Mouse (Mus musculus) gastrocnemius, postnatal 10 days (tissue): ENCODE results near the gene Osgin1. TPM values are rescaled to one million over a fixed set of nuclear protein-coding genes. Genes with fewer than 3 reads are reported as not detected.
A peak's percentile ranks its signal among the peaks of the same experiment; 100 is the strongest.

Source experiments
- DNase-seq: peaks from one replicate; pipeline ENCODE4 v3.0.0; 2021; ENCODE audit warnings: mixed read lengths
- total RNA-seq, 2 experiments: library from RNA; stranded (reverse); gene quantifications; 2 replicates each; pipeline ENCODE4 v1.2.3; 2021

Osgin1 gene
- total RNA-seq, 2 experiments from 2014 or later: 2.5 to 5.0 TPM

DNA sequence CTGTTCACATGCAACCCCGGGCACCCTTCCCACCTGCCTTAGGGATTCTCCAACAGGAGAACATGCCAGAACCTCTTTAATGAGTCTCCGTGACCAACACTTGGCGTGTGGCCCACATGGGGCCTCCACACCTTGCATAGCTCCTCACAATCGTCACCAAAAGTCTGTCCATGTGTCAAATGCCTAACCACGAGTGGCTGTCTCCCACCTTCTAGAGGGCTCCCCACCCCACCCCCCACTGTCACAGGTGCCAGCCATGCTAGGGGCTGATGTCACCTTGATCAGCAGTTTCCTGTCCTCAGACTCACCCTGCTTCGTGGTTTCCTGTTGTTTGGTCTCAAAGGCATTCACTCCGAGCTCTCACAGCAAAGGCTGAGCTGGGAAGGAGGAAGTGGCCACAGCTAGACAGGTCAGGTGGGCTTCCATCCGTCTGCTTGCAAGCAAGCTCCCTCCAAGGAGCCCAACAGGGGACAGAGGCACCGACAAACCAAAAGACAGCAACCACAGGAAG, 10.2 kb upstream of the Osgin1 start:
- no peak for DNase-seq

- no peak for DNase-seq
Observed at GRCm38 (mm10) chr8:119424199-119424733, 9.7 kb upstream of the Osgin1 start.

GRCm38 (mm10) chr8:119424740-119425139, 9.2 kb upstream of the Osgin1 start:
- DNase-seq: no peak

DNA sequence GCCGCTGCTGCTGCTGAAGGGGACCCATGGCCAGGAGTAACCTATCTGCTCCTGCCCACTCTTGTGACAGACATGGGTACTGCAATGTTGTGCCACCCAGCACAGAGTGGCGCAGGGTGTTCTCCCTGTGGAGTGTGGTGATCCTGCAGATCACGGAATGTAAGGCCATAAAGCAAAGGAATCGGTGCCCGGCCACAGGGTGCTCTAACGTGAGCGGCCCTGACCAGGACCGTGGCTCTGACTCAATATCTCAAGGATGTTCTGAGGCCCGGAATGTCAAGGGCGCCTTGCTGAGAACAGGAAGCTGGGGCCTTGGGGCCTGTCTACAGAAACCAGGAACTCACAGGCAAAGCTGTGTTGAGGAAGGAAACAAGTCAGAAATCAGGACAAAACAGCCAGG, 8.4 kb upstream of the Osgin1 start:
- DNase-seq: no peak

- DNase-seq: no peak
Observed at GRCm38 (mm10) chr8:119426069-119426735, 7.7 kb upstream of the Osgin1 start.

DNA sequence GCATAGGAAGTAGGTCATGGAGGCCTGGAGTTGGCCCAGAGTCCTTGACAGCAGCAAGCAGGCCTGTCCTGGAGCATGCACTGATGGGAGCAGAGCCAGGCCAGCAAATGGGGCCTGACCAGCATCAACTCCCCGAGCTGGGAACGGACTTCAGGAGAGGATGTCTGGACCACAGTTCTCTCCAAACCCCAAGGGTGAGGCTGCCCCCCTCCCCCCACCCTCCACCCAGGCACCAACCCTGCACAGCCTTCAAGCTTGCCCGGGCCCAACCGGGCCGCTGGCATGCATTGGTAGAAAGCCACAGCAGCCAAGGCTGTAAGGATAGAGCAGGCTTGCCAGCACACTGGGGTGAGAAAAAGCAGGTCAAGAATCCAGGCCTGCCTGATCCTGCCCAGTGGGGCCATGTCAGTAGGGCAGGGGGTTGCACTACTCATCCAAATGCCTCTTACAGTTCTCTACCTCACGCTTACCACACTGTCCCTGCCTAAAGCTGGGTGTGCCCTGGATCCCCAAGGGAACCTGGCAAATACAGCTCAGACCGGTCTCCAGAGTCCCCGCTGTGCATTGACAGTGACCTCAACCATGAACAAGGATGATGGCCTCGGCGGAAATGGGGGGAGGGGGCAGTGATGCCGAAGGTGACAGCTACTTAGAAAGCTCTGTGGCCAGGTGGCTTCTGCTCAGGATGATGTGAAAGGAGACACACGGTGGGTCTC, 6.1 kb upstream of the Osgin1 start:
- peak; percentile 57 for DNase-seq

DNA sequence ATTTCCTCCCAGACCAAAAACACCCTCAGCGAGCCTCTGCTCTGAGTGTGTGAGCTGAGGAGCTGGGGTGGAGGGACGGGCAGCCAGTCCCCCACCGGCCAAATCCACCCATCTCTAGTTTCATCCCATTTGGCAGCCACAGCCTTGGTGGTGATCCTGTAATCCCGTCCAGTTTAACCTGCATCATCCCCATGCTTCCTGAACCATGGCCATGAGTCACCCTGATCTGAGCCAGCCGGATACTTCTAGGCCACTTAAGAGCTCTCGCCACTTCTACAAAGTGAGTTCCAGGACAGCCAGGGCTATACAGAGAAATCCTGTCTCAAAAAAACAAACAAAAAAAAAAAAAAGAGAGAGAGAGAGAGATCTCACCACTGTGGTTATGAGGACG, 5.6 kb upstream of the Osgin1 start:
- no peak for DNase-seq

DNA sequence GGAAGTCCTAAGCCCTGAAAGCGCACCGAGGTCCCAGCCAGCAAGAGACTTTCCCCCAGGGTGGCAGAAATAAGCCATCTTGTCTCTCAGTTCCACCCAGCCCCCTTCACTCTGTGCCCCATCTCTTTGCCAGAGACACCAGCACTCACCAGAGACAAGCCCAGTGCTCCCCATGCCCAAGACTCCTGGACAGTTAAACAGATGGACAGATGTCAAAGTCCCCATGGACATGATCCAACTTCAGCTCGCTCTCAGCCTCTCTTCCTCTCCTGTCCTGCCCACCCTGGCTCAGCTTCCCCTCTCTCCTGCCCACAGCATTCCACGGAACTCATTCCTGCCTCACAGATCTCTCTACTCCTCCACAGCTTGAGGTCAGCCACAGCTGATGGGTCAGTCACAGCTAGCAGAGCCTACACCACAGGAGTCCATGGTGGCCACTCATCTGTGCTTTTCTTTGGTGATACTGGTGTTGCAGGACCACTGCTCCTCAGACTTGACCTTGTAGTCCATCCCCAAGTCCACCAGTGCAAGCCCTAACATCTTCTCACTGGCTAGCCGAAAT, 5.1 kb upstream of the Osgin1 start:
- DNase-seq: no peak

GRCm38 (mm10) chr8:119429552-119429951, 4.4 kb upstream of the Osgin1 start:
- DNase-seq: no peak

GRCm38 (mm10) chr8:119430250-119430649, 3.7 kb upstream of the Osgin1 start:
- DNase-seq: no peak

DNA sequence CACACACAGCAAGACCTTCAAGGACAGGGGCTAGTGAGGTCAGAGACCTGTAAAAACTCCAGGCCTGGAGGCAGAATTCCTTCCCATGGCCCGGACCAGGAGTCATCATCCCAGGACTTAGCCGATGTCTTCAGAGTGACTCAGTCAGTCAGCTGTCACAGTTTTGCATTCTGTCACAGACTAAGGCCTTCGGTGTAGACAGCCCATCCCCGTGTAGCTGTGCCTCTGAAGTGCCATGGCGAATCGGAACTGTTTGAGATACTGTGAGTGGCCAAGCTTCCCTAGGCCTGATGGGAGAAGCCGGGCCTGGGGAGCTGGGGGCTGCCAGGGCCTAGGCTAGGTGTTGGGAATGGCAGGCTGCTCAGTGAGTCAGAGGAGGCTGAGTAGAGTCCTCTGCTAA, 3.2 kb upstream of the Osgin1 start:
- no peak for DNase-seq

GRCm38 (mm10) chr8:119432372-119432771, 1.6 kb upstream of the Osgin1 start:
- no peak for DNase-seq

DNA sequence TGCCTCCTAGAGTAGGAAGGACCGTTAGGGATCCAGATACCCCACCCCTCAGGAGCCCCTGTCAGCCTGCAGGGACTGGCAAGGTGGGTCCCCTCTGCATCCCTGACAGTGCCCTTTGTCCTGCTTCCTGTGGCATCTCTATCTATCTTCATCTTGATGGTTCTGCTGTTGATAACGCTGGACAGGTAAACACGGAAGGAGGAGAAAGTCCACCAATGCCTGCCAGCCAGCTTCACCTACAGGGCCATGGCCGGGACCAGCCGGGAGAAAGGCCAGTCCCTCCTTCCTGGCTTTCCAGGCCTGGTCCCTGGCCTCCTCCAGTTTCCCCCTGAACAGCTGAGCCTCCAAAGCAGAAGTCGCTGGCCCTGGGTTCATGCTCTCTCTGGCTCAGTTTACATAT, 645 bp downstream of the Osgin1 start:
- no peak for DNase-seq

GRCm38 (mm10) chr8:119435527-119435926, 1.6 kb downstream of the Osgin1 start:
- DNase-seq: no peak

GRCm38 (mm10) chr8:119436331-119436730, 2.4 kb downstream of the Osgin1 start:
- no peak for DNase-seq

DNA sequence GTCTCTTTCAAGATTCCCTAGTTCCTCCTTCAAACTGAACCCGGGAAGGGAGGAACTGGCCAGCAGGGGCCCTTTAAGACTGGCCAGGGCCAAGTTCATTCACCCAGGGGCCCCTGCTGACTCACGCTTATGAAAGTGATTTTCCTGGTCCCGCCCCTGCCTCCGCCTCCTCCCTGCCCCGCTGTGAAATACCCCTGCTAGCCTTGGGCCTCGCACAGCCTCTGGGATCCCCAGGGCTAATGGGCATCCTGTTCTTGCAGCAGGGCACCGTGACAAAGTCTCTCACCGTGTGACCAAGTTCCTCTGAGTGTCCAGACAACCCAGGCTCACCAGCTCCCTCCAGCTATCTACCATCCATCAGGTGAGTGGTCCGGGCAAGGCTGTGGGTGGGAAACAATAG, 3.0 kb downstream of the Osgin1 start:
- DNase-seq: peak; percentile 75

- DNase-seq: no peak
Observed at GRCm38 (mm10) chr8:119437506-119437905, 3.6 kb downstream of the Osgin1 start.

GRCm38 (mm10) chr8:119438876-119439275, 5.0 kb downstream of the Osgin1 start:
- DNase-seq: no peak

GRCm38 (mm10) chr8:119439424-119439823, 5.5 kb downstream of the Osgin1 start:
- no peak for DNase-seq

DNA sequence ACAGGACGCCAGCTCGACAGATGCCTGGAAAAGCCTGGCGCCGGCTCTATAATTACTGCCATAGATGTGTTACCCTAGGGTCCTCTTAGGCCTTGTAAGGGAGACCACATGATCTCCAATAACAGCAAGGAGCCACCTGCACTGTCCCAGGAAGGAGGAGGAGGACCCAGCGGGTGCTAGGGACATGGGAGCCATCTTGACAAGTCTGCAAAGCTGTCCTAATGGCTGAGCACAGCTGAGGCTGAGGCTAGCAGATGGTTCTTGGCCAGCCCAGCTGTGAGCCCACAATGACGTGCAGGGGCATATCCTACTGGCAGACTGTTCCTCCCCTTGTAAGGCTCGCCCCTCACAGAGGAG, 5.9 kb downstream of the Osgin1 start:
- no peak for DNase-seq

DNA sequence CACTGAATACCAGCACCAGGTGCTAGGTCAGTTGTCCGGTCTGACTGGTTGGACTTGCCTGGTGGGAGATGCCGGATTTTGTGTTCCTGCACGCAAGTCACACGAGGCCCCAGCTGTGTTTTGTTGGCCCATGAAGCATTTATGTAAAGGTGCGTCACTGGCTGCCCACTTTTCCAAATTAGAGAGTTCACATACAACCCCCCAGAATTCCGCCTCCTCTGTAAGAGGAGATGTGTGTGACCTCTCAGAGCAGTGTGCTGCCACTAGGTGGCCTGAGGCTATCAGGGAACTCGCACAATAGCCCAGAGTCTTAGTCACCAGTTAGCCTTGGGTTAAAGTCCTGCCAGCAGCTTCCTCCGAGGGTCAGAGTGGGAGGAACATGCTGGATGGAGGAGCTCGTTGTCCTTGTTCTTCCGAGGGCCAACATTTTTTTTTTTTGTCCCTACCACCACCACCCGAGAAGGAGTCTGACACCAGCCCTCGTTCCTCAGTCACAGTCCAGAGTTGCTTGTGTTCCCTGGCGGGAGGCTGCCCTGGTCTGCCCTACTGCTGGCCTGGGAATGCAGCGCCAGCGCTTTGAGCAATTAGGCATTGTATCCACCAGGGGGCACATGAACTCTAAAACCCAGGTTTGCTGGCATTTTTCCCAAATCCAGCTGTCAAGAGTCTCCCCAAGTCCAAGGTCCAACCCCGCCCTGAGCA, 6.5 kb downstream of the Osgin1 start:
- DNase-seq: peak; percentile 69

GRCm38 (mm10) chr8:119440952-119441270, 7.0 kb downstream of the Osgin1 start:
- DNase-seq: no peak

DNA sequence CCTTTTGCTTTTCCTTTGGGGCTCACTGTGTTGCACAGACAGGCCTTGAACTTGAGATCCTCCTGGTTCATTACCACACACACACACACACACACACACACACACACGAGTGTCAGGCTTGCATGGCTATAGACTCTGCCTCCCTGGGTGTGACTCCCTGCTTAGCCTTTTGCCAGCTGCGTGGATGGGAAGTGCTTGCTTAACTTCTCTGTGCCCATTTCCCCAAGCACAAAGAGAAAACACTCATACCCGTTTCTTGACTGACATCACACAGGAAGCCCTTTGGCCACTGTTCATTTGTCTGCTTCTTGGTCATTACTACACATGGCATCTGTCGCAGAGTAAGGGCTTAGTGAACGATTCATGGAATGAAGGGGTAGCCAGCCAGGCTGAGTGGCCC, 8.1 kb downstream of the Osgin1 start:
- no peak for DNase-seq
